Mouse (Mus musculus): ENCODE measurements around the gene Cnksr3.

Cnksr3 gene

DNA sequence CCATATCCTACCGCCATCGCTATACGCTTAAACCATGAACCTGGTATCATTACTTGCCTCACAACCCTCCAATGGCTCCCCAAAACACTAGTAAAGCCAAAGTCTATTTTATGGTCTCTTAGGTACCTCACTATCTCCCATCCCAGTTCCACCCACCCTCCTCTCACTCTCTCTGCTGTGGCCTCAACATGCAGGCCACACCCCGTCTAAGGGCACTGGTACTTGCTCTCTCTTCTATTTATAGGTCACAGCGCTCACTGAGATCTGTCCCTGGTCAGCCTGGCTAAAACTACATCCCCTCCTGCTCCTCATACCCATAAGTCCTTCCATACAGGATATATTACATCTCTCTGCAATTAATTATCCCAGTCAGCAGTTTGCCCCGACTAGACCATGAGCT, 16.1 kb downstream of the Cnksr3 start:
- DNase-seq: no peak

DNA sequence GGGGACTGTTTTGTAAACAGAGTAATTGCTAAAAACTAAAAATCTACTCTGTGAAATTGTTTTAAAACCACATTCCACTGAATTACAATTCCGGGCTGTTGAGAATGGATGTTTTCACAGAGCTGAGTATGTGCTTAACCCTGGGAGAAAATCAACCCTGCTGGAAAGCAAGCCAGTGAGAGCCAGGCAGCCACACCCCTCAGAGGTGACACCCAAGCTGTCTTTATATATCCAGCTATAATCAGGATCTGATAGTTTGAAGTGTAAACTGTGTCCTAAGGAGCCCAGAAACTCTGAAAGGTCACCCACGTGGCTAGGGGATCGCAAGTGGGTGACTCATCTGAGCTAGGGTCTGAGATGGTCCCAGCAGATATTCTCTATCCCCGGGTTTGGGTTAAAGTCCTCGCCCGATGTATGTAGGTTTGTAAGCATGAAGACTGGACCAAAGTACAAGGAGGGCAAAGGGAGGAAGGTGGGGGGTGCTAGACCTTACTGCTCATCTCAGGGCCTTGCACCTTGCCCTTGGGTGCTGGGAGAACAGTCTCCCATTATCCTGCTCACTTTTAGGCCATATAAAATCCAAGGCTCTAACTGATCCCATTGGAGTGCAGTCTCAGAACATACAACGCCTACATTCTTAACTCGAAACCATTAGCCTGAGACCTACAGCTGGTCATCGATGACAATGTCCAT, 20.2 kb downstream of the Cnksr3 start:
- DNase-seq: no peak

DNA sequence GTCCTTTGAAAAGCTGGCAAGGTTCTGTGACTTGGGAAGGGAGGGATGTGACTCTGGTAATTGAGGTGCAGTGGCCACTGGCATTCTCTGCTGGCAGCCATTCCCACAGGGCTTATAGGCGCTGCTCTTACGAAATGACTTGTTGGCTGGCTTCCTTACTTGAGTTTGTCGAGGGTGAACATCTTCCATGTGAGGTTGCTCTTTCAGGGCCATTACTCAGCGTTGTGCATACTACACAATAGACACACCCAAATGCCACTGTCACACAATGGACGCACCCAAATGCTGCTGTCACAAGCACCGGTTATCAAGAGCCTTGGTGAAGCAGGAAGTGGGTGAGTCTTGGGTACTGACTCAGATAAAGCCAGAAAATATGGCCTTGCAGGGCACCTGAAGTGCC, 22.8 kb downstream of the Cnksr3 start:
- DNase-seq: peak; percentile 44

DNA sequence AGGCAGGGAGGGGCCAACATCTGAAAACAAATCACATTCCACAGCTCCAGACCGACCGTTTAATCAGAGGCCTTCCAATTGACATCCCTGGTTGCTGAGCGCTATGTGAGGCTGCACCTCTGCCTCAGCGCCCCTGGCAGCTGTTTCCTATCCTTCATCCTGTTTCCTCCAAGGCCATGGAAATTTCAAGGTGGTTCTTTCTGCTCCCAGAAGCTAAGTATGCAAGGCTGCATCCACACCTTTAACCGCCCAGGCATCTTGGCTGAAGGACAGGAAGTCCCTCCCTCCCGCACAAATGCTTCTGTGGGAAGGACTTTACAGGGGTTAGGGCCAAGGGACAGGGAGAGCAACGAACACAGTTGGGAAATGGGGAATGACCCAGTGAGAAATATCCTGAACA, 24.2 kb downstream of the Cnksr3 start:
- no peak for DNase-seq

DNA sequence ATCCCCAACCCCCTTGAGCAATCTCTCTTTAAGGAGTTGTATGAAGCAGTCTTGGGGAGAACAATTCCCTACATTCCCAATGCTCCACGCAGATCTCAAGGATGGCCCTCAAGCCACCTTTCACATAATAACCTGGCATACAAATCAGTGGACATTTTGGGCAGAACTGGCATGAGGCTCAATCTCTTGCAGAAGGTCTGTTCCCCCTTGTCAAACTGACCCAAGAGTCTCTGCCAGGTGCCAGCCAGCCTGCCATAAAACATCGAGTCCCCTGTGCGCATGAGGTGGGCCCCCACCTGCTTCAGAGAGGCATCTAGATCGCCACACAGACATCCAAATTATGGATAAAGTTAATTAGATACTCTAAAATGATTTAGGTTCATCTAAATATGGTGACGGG, 25.0 kb downstream of the Cnksr3 start:
- peak; percentile 63 for DNase-seq

DNA sequence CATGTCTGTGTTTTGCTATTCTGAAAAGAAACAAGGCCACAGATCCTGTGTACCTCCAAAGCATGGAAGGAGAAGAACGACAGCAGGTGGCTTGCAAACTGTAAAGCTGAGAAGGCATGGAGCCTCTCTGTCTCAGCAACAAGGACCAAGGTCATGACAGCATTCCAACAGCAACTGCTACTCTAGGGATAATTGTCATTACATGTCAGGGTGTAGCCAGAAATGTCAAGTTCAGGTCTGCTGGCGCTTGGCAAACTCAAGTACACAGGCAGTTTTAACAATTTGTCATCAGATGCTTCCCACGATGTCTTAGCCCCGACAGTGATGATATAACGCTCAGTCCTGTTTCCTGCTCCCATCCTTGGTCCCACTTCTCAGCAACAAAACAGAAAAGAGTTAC, 26.0 kb downstream of the Cnksr3 start:
- DNase-seq: no peak

DNA sequence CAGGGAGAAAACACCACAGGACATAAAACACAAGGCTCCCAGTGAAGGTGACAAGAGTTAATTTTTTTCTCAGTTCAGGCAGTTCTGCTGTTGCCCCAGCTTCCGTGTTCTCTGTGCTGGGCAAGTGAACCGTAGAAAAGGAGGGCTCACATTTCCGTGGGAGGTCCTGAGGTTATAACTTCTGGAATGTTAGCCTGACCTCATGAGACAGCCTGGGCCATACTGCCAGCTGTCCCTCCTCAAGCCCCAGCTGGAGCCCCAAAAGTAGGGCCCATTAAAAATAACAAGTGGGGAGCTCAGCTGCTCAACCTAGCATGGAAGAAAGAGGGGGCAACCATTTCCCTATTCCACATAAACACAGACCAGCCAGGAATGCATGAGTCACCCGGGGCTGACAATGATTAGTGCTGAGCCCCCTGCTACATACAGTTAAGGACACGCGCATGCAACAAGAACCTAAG, 28.8 kb downstream of the Cnksr3 start:
- DNase-seq: no peak

DNA sequence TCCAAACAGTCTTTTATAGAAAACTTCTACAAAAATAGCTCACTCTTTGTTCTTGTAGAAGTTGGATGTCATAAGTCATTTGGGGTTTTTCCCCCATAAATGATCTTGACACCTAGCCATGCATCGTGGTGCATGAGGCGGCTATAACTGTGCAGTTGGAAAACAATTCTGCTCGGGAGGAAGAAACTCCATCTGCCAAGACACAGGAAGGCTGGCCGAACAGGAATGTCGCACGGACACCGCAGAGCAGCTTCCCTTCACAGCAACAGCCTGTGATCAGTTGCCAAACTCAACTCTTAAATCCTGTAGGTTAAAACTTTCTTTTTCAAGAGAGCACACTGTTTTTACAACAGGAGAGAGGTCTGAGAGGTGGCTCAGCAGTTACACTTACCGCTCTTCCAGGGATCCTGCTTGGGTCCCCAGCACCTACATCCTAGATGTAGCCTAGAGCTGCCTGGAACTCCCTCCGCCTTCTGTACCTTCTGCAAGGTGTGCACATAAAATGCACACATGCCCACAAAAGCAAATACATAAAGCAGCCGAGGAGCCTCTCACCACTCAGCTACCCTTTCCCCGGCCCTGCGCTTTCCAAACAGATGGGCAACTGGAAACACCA, 29.4 kb downstream of the Cnksr3 start:
- DNase-seq: peak; percentile 81

DNA sequence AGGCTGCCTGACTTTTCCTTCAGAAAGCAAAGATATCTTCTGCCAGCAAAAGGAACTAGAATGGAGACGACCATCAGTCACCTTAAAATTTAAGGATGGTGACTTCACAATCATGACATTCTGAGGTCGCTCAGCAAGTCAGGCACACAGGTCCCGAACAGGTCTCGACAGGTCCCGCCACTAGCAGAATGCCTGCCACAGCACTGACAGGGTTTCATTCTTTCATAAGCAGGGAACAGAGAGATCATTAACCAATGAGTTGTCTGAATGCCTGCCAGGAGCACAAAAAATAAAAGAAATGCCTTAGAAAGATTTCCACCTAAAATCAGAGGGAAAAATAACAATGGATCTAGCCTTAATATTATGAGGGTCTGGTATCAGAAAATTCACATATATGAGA, 31.7 kb downstream of the Cnksr3 start:
- DNase-seq: no peak

DNA sequence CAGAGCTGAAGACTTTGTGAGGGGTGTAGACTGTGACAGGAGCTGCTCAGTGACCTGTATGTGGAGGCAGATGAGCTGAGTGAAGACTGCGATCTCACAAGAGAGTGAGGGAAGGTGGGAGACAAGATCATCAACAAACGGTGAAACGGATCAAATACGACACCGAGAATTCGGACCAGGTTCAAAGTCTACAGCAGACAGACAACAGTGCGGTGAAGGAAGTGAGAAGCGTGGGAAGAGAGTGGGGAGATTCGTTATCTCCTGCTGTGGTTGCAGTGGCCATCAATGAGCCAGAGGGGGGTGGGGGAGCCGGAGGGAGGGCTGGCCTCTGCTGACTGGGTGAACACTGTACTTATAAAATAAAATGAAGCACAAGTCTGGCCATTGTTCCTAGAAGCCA, 33.5 kb downstream of the Cnksr3 start:
- no peak for DNase-seq

DNA sequence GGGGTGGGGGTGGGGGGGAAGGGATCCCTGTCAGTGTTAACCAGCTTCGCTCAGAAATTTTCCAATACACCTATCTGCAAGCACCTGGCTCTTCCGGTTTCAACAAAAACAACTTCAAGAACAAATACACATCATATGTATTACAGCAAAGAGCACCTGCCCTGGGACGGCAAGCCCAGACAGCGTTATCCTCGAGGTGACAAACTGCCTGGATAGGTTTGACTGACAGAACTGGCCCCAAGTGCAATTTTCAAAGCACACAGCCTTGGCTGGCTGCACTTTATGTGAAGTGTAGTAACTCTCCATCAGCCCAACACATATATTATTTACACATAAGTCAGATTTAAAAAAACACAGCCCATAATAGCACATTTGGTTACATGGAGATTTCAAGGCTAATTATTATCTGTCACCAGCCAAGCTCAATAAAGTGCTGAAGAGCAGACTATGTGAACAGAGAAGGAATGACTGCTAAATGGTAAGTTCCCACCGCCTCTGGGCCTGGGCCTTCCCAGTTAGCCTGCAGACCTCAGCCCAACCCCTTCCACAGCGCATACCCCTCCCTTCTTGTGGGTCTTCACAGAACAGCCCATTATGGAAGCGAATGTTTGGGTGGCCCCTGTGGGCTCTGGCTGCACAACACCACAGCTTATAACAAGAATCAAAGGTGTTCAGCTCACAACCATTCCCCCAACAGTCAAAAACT, 35.7 kb downstream of the Cnksr3 start:
- no peak for DNase-seq

DNA sequence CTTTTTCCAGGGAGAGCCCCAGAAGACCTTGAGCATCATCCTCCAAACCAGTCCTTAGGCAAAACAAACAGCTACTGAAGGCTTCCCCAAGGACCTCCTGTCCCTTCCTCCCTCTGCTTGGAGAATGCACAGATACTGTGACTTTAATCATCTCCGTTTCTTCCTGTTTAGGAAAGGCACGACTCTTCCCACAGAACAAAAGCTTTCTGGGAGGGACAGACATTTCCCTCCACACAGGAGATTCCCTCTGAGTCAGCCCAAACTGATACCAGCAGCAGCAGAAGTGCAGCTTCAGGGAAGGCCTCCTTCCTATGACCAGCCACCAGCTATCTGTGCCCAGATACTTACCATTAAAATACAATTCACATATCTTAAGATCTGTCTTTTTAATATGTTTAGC, 37.6 kb downstream of the Cnksr3 start:
- DNase-seq: no peak

DNA sequence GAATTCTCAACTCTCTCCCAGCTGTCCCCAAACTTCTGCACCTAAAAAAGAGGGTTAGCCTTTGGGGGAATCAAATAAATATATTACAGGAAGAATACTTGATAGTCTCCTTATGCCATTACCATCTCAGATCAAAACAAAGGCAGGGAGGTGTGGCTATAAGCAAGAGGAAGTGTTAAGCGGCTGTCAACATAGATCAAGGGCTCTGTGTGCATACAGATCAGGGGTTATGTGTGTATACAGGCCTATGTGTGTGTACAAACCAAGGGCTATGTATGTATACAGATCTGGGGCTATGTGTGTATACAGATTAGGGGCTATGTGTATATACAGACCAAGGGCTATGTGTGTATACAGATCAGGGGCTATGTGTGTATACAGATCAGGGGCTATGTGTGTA, 38.9 kb downstream of the Cnksr3 start:
- no peak for DNase-seq

DNA sequence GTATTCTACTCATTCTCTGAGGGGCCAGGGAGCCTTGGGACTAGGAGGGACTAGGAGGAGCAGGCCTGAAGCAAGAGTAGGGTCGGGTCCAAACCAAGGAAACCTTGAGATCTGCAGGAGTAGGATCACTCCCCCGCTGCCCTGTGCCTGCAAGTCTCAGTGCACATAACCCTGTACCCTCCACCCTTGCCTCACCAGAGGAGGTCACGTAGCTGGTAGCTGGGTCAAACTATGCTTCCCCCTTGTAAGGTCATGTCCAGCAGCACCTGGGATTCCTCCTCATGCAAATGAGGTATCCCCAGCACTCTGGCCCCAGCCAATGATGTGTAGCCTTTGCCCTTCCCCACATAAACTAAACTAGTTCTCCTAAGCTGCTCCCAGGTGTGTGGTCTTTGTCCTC, 41.6 kb downstream of the Cnksr3 start:
- no peak for DNase-seq

DNA sequence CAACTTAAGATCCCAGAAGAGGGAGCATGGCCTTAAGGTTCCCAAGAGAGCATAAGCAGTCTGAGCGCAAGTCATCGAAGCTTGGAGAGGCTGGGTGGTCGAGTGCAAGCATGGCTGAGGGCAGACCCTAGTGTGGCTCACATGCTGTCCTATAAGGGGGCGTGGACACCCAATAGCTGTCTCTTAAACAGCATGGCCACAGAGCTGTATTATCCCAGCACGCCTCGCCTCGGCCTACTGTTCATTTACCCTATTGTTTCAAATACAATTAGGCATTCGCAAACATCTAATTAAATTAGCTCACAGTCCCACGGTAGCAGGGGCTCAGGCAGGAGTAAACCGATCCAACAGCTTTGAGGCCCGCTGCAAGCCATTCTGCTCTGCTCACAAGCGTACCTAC, 49.0 kb downstream of the Cnksr3 start:
- no peak for DNase-seq

DNA sequence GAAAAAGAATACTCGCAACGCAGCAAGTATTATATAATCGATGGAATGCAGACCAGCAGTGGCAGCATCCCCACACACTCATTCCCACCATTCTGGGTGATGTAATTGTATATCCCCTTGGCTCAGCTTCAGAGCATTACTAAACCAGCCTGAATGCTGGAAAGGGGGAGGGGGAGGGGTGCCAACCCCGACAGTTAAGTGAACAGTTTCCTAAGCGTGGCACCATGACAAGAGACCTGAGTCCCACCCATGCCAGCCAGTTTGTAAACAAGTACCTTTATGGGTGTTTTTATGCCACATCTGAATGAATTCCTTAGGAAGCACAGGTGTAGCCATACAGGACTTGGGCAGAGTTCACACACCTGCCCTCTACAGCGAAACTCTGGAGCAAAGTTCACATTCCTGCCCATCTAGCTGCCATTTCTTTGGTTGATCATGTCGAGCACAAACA, 53.0 kb downstream of the Cnksr3 start:
- peak; percentile 60 for DNase-seq

DNA sequence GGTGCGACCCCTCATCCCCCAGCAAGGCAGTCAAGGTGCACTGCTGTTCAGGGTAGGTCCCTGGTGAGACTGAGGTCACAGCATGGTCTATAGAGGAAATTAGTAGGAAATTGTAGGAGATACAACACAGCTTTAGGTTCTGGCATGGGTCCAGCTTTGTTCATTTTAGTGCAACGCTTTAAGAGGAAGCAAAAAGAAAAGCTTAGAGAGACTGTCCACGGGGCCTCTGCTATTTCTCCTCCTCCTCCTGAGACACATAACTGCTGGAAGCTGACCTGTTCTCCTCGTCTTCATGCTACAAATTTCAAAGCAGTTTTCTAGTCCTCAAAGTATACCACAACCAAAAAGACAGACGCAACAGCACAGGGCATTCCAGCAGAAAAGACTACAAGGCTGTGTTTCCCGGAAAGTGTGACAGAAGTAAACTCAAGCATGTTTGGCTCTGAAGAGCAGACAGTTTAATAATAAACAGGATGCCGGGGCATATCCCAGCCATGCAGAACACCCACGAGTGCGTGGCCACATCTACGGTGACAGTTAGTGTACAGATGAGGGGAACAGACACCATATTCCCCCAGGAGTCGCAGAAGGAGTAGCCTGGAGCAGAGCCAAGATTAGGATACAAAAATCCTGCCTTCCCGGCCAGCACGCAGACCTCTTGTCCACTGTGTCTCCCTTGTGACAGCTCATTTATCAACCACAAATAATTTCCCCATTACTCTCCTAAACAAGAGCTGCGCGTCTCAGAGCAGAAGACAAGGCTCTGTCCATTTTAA, 53.6 kb downstream of the Cnksr3 start:
- peak; percentile 61 for DNase-seq

DNA sequence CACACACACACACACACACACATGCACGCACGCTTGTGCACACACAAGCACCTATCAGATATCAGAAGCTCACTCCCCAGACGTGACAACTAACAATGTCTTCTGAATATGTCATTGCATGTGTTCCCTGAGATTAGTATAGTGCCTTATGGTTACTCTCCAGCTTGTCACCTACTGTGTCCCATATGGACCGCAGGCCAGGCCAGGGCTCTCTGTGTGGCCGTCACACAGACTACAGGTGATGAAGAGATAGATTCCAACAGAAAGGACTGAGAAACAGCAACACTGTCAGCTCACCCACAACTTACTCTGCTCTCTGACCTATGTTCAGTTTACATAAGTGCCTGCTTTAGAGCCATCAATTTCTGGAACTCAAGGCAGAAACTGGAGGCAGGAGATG, 57.2 kb downstream of the Cnksr3 start:
- no peak for DNase-seq

DNA sequence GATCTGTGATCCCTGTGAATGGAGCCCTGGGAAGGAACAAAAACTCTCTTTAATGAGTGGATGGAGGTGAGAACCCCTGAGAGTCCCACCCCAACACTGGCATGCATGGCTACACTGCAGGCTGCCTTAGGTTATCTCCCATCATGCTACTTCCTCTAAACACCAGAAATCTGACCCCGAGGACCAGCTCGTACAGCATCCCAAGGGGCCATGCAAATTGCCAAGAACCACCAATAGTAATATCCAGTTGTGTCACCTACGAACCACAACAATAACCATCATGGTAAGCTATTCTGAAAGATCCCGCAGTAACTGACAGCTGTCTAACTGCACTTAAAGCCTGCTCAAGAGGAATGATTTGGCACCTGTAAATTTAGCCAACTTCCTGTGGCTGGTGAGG, 59.1 kb downstream of the Cnksr3 start:
- no peak for DNase-seq

DNA sequence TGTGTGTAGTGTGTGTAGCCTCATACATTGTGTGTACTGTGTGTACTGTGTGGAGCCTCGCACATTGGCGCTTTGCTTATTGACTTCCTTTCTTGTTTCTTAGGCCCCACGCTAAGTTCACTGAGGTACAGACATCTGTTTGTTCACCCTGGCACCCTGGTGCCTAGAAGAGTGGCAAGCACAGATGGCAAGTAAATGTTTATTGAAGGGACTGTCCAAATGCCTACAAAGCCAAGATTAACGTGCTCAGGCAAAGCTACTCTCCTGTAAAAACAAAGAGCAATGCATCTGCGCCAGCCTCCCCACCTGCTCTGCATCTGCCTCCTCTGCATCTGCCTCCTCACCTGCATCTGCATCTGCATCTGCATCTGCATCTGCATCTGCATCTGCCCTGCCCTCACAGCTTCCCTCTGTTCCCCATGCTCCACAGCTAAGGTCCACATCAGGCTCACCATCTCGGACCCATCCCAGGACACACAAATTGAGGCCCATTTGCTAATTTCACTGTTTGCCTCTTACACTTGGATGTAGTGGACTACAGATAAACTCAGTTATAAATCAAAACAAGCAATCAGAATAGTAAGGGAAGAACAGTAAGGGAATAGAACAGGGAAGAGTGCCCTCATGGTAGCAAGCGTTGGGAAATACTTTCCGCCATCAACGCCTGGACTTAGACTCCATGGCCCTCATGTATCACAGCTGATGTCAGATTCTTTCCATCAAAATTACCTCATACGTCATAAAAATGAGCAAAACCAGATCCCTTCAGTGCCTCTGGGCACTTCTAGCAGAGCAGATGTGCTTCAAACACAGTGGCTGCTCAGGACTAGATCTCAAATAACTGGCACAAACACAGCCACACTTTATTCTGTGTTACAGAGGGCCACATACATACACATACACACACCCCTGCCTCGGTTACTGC, 62.1 kb downstream of the Cnksr3 start:
- peak; percentile 49 for DNase-seq

DNA sequence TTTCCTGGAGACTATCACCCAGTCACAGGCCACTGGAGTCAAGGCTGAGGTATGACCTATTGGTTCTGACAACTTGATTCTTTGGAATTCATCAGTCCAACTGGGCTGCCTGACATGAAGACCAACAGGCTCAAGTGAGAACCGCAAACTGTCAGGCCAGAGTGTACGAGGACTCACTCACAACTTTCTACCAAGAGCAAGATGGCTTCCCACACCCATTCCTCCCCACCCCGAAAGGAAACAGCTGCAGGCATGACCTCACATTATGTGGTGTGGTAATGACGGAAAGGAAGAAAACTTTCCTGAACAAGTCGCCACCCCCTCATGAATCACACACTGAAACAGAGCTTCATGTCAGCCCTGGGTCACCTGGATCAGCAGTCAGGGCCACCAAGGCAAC, 66.4 kb downstream of the Cnksr3 start:
- no peak for DNase-seq

DNA sequence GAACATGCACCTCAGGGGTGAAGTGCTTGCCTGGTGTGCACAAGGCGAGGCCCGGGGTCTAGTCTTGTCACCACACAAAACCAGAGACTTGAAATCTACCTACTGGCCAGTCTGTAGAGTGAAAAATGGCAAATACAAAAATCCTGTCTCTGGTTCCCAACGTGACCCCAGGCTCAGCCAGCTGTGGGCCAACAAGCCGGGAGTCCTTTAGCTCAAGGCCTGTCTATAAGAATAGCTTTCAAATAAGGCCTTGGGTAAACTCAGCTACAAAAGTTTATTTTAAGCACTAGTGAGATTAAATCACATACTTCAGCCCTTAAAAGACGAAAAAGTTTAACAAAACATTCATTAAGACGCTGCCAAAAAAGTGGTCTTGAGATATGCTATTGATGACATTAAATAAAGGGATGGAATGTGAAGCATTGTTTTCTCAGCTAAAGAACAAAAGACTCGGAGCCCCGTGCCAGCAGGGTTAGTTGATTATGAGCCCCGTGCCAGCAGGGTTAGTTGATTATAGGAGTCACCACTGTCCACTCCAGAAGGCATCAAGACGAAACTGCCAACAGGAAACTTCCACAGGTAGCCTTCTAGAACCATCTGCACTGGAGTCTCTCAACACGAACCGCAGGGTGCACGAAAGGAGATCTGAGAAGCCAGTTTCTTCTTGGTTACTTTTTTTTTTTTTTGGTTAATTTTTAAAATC, 67.8 kb downstream of the Cnksr3 start:
- DNase-seq: no peak

Measured in cerebellum, adult 11-12 months (tissue).